Mouse (Mus musculus) cerebellum, adult 8-10 months (tissue): ENCODE measurements around the gene Slc2a12.

ENCODE experiments used
- DNase-seq: peaks from one replicate; pipeline ENCODE4 v3.0.0; 2022

Slc2a12 gene

DNA sequence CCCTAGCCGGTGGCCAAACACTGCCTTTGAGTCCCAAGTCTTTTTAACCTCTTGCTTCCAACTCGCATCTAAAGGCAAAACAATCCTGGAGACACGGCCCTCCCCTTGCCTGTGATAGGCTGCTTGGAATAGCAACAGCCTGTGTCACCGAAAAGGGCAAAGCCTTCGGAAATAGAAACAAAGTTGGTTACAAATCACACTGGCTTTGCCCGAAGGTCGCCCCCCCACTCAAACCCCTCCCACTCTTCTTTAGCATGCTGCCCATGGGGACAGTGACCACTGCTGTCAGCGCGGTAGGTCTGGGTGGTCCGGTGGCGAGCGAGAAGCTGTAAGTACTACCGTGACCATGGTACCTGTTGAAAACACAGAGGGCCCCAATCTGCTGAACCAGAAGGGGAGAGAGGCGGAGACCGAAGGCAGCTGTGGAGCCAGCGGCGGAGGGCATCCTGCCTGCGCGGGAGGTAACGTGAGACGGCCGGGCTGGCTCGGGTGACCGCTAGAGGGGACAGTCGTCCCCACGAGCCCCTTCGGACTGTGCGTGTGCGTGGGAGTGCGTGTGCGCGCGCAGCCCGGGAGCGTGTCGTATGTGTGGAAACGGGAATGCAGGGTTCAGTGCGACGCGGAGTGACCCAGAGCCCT, at the start of gene Slc2a12:
Gene Slc2a12 (plus strand): TSS at position 159 of the 639 bp plus-strand sequence.
- peak; percentile 53 for DNase-seq

DNA sequence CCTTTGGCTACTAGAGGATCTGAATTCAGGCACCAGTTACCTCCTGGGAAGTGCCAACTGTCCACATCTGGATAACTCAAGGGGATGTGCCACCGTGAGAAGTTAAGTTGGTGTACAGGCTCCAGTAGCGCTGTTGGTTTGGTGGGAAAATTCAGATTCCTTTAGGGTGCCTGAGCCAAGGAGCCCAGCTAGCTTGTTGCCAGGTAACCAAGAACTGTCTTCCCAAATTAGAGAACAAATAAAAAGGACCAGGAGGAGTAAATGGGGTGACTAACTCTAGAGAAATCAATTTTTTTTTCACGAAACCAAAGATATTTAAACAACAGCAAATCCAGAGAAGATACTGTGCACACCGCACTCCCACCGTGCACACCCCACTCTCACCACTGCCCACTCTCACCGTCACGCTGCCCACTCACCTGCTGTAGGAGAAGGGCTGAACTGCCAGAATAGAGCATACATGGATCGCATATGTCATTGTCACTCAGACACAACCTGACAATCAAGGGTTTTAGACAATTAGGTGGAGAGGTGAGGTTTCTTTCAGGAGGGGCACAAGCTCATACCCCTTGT, 45.8 kb upstream of the Slc2a12 start:
- no peak for DNase-seq

DNA sequence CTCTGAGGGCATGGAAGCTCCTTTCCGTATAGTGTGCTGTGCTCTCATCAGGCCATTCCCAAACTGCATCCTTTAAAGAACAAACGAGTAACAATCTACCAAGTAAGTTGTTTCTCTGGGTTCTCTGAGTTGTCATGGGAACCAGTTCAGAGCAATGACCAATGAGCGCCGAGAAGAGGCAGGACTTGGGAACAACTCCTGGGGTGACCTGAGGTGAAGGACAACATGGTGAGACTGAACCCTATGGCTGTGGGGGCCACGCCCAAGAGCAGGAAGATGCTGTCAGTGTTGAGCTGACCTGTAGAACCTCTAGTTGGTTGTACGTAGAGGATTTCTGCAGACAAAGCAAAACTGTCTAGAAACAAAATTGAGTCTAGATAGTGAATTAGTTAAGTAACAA, 43.8 kb upstream of the Slc2a12 start:
- no peak for DNase-seq

DNA sequence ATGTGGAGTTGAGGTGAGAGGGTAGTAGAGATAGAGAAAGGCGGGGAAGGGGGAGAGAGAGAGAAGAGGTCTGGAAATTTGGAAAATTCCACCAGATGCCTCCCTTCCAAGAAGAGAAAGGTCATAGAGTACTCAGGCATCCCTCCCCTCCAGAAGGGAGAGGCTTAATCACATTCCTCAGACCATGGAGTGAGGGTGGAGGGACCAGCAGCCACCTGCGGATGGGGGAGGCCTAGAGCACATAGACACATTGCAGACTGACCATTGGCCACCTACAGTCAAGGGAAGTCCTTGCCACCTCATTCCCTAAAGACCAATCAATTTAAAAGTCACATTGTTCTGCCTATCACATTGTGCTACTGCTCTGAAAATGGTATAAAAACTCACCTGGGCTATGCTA, 40.0 kb upstream of the Slc2a12 start:
- no peak for DNase-seq

DNA sequence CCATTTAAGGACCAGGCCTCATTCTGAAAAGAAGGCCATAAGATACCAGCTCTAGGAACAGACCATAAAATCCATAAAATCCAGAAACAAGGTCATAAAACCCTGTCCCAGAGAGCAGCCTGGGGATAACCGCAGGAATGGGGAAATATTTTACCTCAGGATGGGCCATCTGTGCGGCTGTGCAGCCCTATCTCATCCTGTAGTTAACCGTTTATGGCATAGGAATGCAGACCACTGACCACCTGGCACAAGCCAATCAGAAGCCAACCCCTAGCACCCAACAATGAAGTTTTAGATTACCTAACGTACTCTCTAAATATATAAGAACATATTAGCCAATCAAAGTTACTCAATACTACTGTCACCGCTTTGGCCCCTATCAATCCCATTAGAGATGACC, 36.5 kb upstream of the Slc2a12 start:
- no peak for DNase-seq

DNA sequence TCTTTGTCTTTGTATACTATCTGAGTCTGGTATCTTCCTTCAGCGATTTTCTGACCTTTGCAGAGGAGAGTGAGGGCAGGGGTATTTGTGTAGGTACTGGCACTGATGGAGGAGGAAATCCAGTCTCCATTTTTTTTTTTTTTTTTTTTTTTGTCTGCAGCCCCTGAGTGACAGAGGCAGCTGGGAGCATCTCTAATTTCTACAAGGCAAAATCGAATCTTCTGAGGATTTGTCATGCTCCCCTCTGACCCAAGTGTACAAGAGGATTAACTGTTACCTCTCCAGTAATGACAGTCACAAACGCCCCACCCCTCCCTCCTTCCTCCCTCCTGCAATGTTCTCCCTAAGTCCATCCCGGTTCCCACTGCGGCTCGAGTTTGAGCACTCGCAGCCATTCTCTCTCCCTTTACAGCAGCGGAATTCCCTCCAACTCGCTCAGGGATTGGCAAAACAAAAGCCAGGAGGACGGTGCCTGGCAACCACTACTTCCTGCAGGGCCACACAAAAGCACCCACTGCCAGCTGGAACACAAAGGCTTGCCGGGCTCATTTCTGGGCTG, 35.9 kb upstream of the Slc2a12 start:
- DNase-seq: no peak

DNA sequence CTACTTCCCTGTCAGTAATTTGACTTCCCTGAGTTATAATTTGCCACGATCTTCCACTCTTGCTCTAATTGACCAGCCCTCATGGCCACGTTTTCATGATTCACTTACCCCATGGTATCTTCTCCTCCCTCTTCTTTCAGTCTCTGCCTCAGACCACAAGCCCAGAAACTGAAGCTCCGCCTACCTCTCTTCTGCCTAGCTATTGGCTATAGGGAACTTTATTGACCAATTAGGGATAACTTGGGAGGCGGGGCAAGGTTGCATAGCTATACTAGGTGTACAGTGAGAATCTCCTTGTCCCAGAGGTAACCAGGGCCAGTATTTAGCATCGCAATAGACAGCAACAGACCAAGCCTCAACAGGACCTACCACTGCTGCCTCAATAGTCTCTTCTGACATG, 31.5 kb upstream of the Slc2a12 start:
- DNase-seq: no peak

DNA sequence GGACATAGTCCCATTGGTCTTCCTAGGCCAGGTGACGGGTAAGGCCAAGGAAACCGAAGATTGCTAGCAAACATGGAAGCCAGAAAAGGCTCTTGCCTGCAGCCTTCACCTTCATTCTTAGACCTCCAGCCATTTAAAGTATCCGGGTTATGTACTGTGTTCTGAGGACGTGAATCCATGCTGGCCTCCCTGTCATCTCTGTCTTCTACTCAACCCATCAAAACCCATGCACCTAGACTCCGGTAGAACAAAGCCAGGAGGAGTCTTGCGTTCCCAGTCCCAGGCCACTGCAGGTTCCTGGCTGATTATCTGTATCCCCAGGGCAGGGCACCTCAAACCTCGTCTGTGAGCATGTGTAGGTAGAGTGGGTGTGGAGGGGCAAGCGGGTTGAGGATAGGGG, 30.3 kb upstream of the Slc2a12 start:
- no peak for DNase-seq

DNA sequence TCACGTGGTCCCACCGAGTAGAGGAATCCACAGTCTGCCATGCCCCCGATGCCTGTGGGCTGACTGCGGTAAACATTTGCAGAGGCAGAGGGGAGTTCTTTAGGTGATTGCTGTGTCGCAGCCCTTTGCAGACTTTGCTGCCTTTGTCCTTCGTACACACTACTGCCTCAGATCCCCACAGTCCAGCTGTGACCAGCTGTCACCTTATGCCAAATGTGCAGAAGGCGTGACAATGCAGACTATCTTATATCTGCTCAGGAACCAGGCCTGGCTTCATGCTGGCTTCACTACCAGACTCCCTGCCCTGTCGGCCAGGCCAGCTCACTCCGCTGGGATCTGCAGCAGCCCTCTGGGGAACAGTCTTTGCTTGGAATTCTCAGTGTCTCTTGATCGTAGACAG, 29.5 kb upstream of the Slc2a12 start:
- DNase-seq: no peak

DNA sequence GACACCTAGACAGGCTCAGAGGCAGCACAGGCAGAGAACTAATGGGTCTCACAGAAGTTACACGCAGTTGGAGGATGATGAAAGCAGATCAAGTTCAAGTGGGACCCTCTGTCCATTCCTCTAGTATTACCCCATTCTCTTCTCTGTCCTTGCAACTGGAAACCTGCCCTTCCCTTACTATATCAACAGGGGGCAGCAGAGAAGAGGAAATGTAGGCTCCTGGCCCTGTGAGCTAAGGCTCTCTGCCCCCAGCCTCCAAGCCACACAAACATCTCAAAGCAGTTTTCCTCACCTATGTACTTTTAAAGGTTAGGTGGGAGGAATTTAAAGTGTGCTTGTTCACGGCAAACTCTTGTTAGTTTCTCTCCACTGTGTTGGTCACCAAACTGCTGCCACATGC, 26.0 kb upstream of the Slc2a12 start:
- peak; percentile 13 for DNase-seq

DNA sequence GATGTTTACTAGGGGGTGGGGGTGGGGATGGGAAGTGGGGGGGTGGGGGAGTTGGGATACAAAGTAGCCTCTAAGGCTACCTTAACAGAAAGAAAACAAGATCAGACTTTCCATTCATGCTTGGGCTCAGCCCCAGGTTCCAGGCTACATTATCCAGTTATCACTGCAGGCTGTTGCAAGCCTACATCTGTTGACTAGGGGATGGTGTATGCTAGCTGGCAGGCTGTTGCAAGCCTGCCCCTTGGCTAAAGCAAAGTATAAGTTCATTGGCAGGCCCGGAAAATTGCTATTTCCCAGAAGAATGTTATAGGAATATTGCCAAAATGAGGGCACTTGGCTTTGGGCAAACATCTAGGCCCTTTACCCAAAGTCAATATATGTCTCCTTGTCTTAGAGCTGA, 16.0 kb upstream of the Slc2a12 start:
- DNase-seq: no peak

DNA sequence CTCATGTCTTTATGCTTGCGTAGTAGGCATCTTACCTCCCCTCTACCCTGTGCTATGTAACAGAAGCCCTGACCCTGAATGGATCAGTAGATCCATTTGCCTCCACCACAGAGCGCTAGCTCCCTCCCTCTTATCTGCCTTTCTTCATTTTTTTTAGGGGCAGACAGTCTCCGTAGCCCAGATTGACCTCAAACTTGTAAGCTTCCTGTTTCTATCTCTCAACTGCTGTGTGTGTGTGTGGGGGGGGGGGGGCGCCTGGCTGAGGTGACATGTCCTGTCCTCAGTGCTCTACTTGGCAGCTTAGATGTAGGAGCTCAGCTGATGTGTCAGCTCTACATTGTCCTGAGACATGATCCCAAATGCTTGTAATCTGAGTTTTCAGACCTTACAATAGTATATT, 13.7 kb upstream of the Slc2a12 start:
- DNase-seq: no peak

DNA sequence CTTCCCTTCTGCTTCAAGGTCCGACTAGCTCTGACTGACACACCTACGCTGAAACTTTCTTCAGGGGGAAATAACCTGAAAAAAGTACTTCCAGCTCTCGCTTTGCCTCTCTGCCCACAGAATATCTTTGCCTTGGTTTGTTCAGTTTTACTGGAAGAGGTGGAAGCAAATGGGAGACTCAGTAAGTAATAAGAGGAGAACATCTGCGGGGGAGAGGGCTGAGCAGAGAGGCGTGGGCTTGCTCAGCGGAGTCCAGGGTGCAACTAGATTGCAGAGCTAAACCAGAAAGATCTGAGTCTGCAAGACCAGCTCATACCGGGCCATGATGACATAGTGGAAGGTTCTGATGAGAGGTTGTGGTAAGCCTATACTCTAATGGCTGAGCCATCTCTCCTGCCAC, 13.3 kb upstream of the Slc2a12 start:
- no peak for DNase-seq

DNA sequence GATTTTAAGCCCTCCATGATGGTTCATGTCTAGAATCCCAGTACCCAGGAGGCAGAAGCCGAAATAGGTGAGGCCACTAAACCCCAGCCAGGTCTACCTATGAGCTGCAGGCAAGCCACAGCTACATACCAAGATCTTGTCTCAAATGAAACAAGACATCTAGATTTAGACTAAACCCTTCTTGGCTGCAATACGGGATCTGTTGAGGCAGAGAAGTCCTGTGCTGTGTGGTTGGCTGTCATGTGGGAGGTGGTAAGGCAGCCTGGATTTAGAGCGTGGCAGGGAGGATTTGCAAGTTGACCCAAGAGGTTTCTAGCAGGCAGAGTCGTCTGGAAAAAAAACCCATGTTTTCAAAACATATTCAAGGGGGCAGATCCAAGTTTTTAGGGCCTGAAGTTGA, 12.9 kb upstream of the Slc2a12 start:
- no peak for DNase-seq

DNA sequence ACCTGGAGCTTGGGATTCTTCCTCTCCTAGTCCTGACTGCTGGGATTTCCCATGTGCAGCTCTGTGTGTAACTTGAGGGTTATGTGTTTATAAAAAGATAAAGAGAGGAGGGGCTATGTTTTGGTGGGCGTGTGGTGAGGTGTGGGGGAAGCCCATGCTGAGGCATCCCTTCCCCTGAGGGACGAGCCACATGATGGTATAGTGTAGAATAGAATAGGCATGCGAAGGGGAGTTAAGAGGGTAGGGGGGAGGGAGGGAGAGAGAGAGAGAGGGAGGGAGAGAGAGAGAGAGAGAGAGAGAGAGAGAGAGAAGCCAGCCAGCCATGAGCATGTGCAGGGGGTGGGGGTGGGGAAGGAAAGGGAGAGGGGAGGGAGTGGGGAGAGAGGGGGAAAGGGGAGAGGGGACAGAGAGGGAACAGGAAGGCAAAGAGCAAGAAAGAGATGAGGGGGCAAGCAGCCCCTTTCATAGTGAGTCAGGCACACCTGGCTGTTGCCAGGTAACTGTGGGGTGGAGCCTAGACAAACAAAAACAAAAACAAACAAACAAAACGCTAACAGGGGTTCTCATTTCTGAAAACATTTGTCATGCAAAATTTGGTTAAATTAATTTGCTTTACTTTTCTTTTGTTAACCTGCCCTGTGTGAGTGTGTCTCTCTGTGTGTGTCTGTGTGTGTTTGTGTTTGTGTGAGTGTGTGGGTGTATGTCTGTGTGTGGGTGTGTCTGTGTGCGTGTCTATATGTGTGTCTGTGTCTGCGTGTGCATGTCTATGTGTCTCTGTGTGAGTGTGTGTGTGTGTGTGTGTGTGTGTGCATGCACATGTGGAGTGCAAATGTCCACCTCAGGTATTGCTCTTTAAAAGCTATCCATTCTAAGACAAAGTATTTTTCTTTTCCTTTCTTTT, 11.2 kb upstream of the Slc2a12 start:
- no peak for DNase-seq

DNA sequence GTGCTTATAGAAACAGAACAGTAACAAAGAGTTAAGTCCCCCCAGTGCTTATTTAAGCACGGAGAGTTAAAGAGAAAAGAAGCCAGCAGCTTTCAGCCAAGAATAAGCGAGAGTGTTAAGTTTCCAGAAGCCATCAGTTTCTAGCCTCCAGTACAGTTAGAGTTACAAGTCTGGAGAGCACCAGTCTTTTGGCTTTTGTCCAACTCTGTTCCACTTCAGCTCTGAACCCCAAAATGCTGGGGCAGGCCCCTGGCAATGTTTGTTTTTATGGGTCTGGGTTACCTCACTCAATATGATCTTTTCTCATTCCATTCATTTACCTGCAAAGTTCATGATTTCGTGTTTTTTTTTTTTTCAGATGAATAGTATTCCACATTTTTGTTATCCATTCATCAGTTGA, 7.6 kb upstream of the Slc2a12 start:
- no peak for DNase-seq

DNA sequence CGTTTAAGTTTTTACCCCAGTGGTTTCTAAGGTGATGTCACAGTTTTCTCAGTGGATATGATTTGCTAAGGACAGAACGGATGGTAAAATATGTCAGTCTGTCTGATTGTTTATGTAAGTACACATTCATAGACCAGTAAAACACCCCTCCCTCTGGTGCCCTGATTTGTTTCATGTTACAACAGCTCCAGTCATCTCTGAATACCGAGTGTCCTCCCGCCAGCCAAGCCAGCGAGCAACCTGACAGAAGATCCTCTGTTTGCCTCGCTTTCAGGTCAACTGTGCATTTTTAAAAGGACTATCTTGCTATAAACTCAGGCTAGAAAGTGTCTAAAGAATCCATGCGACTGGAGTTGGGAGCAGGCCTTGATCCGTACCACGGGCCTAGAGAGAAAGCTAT, 640 bp upstream of the Slc2a12 start:
- no peak for DNase-seq

DNA sequence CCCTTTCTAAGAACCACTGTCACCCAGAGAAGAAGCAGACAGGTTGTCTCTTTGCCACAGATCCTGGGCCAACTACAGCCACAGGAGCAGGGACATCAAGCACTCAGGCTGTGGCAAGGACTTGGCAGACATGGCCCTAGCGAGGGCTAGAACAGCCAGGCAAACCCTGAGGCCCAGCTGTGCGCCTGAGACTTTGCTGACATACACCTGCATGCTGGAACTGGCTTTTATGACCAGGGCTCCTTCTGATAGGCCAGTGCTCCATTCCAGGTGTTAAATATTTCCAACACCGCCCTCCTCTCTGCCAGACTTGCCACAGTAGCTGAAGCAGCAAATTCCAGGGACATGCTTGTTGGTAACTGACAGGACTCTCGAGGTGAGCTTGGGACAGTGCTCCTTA, 3.9 kb downstream of the Slc2a12 start:
- DNase-seq: no peak

DNA sequence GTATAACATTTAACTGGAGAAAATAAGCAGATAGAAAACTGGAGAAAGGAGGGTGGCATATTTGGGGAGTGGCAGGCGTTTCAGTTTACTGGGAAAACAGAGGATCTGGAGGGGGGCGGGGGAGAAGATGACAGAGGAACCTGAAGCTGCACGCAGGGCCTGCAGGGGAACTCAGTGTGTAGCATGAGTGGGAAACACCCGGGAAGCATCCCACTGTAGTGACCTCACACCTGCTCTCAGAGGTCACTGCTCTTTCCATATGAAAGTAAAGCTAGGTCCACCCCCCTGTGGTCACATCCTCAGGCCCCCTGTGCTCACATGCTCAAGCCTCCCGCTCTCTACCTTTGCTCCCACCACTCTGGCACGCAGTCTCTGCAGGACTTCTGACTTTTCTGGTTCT, 9.0 kb downstream of the Slc2a12 start:
- DNase-seq: no peak

DNA sequence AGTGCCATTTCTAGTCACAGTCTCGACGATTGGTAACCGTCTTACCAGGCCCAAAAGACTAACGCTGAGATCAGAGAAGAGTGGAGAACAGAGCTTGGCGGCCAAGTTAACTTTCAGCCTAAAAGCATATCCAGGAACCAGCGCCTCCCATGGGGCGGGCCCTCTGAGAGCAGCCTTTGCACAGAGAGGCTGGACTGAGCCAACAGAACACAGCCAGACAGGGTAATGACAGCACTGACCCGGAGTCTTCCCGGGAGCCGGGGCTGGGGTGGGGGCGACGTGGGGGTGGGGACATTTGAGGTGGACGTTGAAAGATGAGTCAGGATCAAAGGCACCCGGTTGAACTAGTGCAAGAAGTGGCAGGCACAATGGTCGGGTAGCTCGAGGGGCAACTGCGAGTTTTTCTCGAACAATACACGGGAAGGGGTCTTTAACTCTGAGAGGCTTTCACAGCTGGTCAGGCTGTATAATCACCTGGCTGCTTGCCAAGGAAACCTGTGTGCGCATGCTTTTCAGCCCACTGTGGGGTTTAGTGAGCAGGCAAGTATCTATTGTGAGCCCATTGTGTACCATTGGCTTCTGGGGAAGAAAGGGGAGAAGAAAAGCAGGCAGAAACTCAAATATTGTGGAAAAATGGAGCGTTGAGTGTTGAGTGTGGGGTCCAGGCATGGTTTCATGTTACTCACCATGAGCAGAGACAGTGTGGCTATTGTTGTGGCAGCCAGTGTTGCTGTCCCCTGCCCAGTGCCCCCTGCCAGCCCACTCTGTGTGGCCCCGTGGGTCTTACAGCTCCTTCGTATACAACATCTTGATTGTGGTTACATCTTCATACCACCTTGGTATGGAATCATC, 13.9 kb downstream of the Slc2a12 start:
- DNase-seq: no peak

DNA sequence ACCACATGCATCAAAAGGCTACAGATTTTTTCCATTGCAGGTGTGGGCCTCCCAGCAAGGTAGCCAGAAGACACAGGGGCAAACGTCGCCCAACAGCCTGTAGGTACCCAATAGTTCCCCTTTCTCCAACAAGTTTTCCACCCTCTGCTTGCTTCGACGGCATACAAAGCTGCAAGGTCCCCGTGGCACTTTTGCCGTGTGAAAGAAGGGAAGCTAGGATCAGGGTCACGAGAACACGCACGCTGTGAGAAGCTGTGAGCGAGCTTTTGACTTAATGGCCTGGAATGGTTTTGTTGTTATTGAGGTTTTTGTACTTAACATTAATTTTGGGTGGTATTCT, 14.5 kb downstream of the Slc2a12 start:
- DNase-seq: no peak

DNA sequence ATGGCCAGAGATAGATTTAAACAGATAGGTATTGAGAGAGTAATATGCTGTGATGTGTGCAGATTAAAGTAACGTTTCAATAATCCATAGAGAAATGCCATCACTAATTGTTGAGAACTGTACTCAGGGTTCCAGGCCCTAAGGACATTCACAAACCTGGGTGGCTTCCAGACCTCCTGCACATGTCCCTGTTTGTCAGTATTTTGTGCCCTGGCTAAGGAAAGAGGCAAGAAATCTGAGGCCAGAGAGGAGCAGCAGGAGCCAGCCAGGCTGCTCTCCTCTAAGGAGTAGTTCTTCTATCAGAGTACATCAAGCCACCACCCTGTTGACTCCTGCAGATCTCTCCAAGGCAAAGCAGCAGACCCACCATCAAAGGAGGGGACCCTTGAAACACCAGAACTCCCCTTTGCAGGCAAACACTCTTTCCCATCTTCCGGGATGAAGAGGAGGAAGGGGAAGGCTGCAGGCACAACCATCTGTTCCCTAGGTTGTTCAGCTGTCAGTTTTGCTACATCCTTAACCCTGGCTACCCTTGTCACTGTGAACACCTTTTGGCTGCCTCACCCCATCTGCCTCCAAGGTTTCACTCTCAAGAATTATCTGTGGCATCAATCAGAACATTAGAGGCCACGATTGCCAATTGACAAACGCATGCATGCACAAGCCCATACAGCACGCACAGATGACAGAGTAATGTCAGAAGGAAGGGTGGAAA, 15.6 kb downstream of the Slc2a12 start:
- DNase-seq: peak; percentile 47
